In genomic region chr2:85001497-85001896, GRCm38 (mm10) we compare ENCODE assay signal across 14 mouse cellular contexts. TPM values are rescaled to one million over a fixed set of nuclear protein-coding genes. Genes with fewer than 3 reads are reported as not detected.
DNase-seq lines count a peak whose midpoint lies in the region; ATAC-seq and TF ChIP-seq lines count a peak whose summit lies in the region.
"Had no signal": no experiment of that assay in that cellular context is flagged by ENCODE, and none has a peak within 500 bp of the region (broad histone marks: within the 10 kb centered on the region; RNA-seq: fewer than 3 reads in every experiment).

No protein-coding gene starts in this region.

- no peaks in the 10 kb centered on the region for H3K36me3 ChIP-seq in heart, adult 2 months (ENCODE audit: control insufficient read depth, insufficient read depth, low read length)
- no peaks in the 10 kb centered on the region for H3K36me3 ChIP-seq in kidney, embryonic 16.5 days (ENCODE audit: insufficient read depth, low read length)
- no peaks in the 10 kb centered on the region for H3K36me3 ChIP-seq in liver, embryonic 12.5 days
- H3K36me3 ChIP-seq: hindbrain, embryonic 13.5 days; limb, embryonic 13.5 days had no signal

- H3K27me3 ChIP-seq in heart, adult 2 months (ENCODE audit: control insufficient read depth, insufficient read depth, low read length), result no peaks in the 10 kb centered on the region
- H3K27me3 ChIP-seq in kidney, embryonic 16.5 days (ENCODE audit: insufficient read depth, low read length), result no peaks in the 10 kb centered on the region
- H3K27me3 ChIP-seq in liver, embryonic 12.5 days (replicated peaks), result peaks cover 9% of the 10 kb centered on the region; the same call in 1 of the 2 replicates
- H3K27me3 ChIP-seq: hindbrain, embryonic 13.5 days; limb, embryonic 13.5 days had no signal

- no peak for TF ChIP-seq POLR2A in heart, adult 2 months (IDR thresholded peaks at IDR 0.05; ENCODE audit: insufficient read depth, low read depth, low read length)

- intact Hi-C loops in heart, adult 2 months (cut with DNase I), result no loop called here

- peak in 1 of 2 experiments; percentile 27 for DNase-seq in heart, adult 2 months
- no peak for DNase-seq in heart, postnatal 4 days
- peak; percentile 74 for DNase-seq in NIH3T3 (ENCODE audit: low read depth)
- DNase-seq in lung, postnatal 14 days, result peak; percentile 24
- no peak for DNase-seq in urinary bladder, adult 18-20 months (ENCODE audit: low spot score in 2 of 2)
- DNase-seq: gastrocnemius, postnatal 14 days; layer of hippocampus, adult 9-11 months; thymus, postnatal 25 days had no signal

- no peaks in the 10 kb centered on the region for H3K9me3 ChIP-seq in kidney, embryonic 16.5 days (ENCODE audit: low read length)
- H3K9me3 ChIP-seq in liver, embryonic 12.5 days (replicated peaks), result no peaks in the 10 kb centered on the region
- H3K9me3 ChIP-seq: hindbrain, embryonic 13.5 days; limb, embryonic 13.5 days had no signal

- peaks cover 19% of the 10 kb centered on the region for H3K4me1 ChIP-seq in heart, adult 2 months (ENCODE audit: control insufficient read depth, insufficient read depth, low read length)
- no peaks in the 10 kb centered on the region for H3K4me1 ChIP-seq in kidney, embryonic 16.5 days (ENCODE audit: insufficient read depth, low read length)
- peaks cover 35% of the 10 kb centered on the region for H3K4me1 ChIP-seq in liver, embryonic 12.5 days
- H3K4me1 ChIP-seq: hindbrain, embryonic 13.5 days; limb, embryonic 13.5 days had no signal

- ATAC-seq in kidney, embryonic 16.5 days (ENCODE audit: low FRiP score, low TSS enrichment), result peak; percentile 30; the same call in 1 of the 2 replicates
- ATAC-seq in liver, embryonic 12.5 days, result no peak
- ATAC-seq in CD4-positive, CD25-positive, alpha-beta regulatory T cell, adult 4 months, result no peak

- 49% methylated on average over 13 of the region's 13 CpGs for WGBS in heart, adult 2 months
- 78% methylated on average over 13 of the region's 13 CpGs for WGBS in kidney, embryonic 16.5 days
- 73% methylated on average over 13 of the region's 13 CpGs for WGBS in liver, embryonic 12.5 days (ENCODE audit: insufficient replicate concordance)

- peak overlapping the region; percentile 54 for H3K27ac ChIP-seq in heart, adult 2 months
- H3K27ac ChIP-seq in kidney, embryonic 16.5 days (ENCODE audit: low read length), result peak overlapping the region; percentile 51; the same call in 1 of the 2 replicates
- no peak overlapping the region for H3K27ac ChIP-seq in liver, embryonic 12.5 days
- H3K27ac ChIP-seq: hindbrain, embryonic 13.5 days; limb, embryonic 13.5 days had no signal

- TF ChIP-seq EP300 in heart, adult 2 months (IDR thresholded peaks at IDR 0.05; ENCODE audit: insufficient read depth, low read depth, low read length), result no peak

- no peak overlapping the region for H3K9ac ChIP-seq in heart, adult 2 months (ENCODE audit: low read depth, low read length)
- no peak overlapping the region for H3K9ac ChIP-seq in kidney, embryonic 16.5 days (replicated peaks; ENCODE audit: low read length)
- no peak overlapping the region for H3K9ac ChIP-seq in liver, embryonic 12.5 days
- H3K9ac ChIP-seq: hindbrain, embryonic 13.5 days; limb, embryonic 13.5 days had no signal

- H3K4me3 ChIP-seq in heart, adult 2 months, result no peak overlapping the region
- no peak overlapping the region for H3K4me3 ChIP-seq in kidney, embryonic 16.5 days (ENCODE audit: low read length)
- H3K4me3 ChIP-seq in liver, embryonic 12.5 days, result no peak overlapping the region
- H3K4me3 ChIP-seq: hindbrain, embryonic 13.5 days; limb, embryonic 13.5 days had no signal

- TF ChIP-seq CTCF in heart, adult 2 months (IDR thresholded peaks at IDR 0.05), result no peak

- H3K4me2 ChIP-seq in kidney, embryonic 16.5 days (replicated peaks; ENCODE audit: low read depth, low read length), result no peak overlapping the region
- H3K4me2 ChIP-seq in liver, embryonic 12.5 days, result no peak overlapping the region
- H3K4me2 ChIP-seq: hindbrain, embryonic 13.5 days; limb, embryonic 13.5 days had no signal

- no peaks in the 10 kb centered on the region for H3K79me2 ChIP-seq in heart, adult 2 months (replicated peaks; ENCODE audit: control insufficient read depth, insufficient read depth, low read length)

RNA-seq across cellular contexts. Expression of gene Prg3, which starts 13.5 kb away (rescaled TPM):
- total RNA-seq in heart, adult 2 months (2021), result not detected
- polyA plus RNA-seq in heart, adult 2 months (2012; rRNA removed), result not detected in 2 replicates
- total RNA-seq in heart, postnatal 4 days (2021), result not detected
- polyA plus RNA-seq in kidney, embryonic 16.5 days (2015; fragmentation: Nextera tagmentation; extraction: Ambion mirVana), result not detected in 2 replicates
- 3.1 and 7.1 TPM in 2 replicates for polyA plus RNA-seq in liver, embryonic 12.5 days (2016; fragmentation: Nextera tagmentation; extraction: Ambion mirVana)
- not detected for polyA plus RNA-seq in CD4-positive, CD25-positive, alpha-beta regulatory T cell, adult 4 months (2017; shearing (Covaris generic))
- total RNA-seq: gastrocnemius, postnatal 14 days had no signal
- polyA plus RNA-seq: forebrain, embryonic 11.5 days; hindbrain, embryonic 13.5 days; limb, embryonic 13.5 days had no signal

RNA-seq across cellular contexts. Expression of gene Prg2, which starts 21.2 kb away (rescaled TPM):
- not detected for total RNA-seq in heart, adult 2 months (2021)
- 0.14 and 0.44 TPM in 2 replicates for polyA plus RNA-seq in heart, adult 2 months (2012; rRNA removed)
- not detected for total RNA-seq in heart, postnatal 4 days (2021)
- 0.36 TPM in 1 of 2 replicates, not detected in the other for polyA plus RNA-seq in kidney, embryonic 16.5 days (2015; fragmentation: Nextera tagmentation; extraction: Ambion mirVana)
- polyA plus RNA-seq in liver, embryonic 12.5 days (2016; fragmentation: Nextera tagmentation; extraction: Ambion mirVana), result 27.7 and 79.1 TPM in 2 replicates
- not detected for polyA plus RNA-seq in CD4-positive, CD25-positive, alpha-beta regulatory T cell, adult 4 months (2017; shearing (Covaris generic))
- polyA plus RNA-seq: forebrain, embryonic 11.5 days had no signal

RNA-seq across cellular contexts. Expression of gene Ssrp1, which starts 35.5 kb away (rescaled TPM):
- 10 to 100 TPM; 38.8 to 39.0 TPM for total RNA-seq in heart, adult 2 months (2021)
- polyA plus RNA-seq in heart, adult 2 months (2012; rRNA removed), result 39.6 and 59.5 TPM in 2 replicates
- 100 to 1,000 TPM; 106 to 108 TPM for total RNA-seq in heart, postnatal 4 days (2021)
- 316 and 329 TPM in 2 replicates for polyA plus RNA-seq in kidney, embryonic 16.5 days (2015; fragmentation: Nextera tagmentation; extraction: Ambion mirVana)
- polyA plus RNA-seq in liver, embryonic 12.5 days (2016; fragmentation: Nextera tagmentation; extraction: Ambion mirVana), result 228 and 230 TPM in 2 replicates
- polyA plus RNA-seq in CD4-positive, CD25-positive, alpha-beta regulatory T cell, adult 4 months (2017; shearing (Covaris generic)), result 100 to 1,000 TPM; 147 to 202 TPM

RNA-seq across cellular contexts. Expression of gene P2rx3, which starts 35.8 kb away (rescaled TPM):
- under 1 TPM; 0.25 to 0.81 TPM for total RNA-seq in heart, adult 2 months (2021)
- polyA plus RNA-seq in heart, adult 2 months (2012; rRNA removed), result 0.39 and 0.79 TPM in 2 replicates
- under 1 TPM; 0.14 to 0.24 TPM for total RNA-seq in heart, postnatal 4 days (2021)
- polyA plus RNA-seq in kidney, embryonic 16.5 days (2015; fragmentation: Nextera tagmentation; extraction: Ambion mirVana), result 0.56 and 1.3 TPM in 2 replicates
- polyA plus RNA-seq in liver, embryonic 12.5 days (2016; fragmentation: Nextera tagmentation; extraction: Ambion mirVana), result 0.30 and 0.61 TPM in 2 replicates
- under 1 TPM in 1 of 2 experiments, not detected in 1; 0.46 TPM for polyA plus RNA-seq in CD4-positive, CD25-positive, alpha-beta regulatory T cell, adult 4 months (2017; shearing (Covaris generic))

RNA-seq across cellular contexts. Expression of gene Tnks1bp1, which starts 46.3 kb away (rescaled TPM):
- 10 to 100 TPM; 56.9 to 59.1 TPM for total RNA-seq in heart, adult 2 months (2021)
- polyA plus RNA-seq in heart, adult 2 months (2012; rRNA removed), result 40.7 and 54.1 TPM in 2 replicates
- total RNA-seq in heart, postnatal 4 days (2021), result 10 to 100 TPM; 87.1 to 88.2 TPM
- 34.2 and 40.6 TPM in 2 replicates for polyA plus RNA-seq in kidney, embryonic 16.5 days (2015; fragmentation: Nextera tagmentation; extraction: Ambion mirVana)
- 7.9 and 8.7 TPM in 2 replicates for polyA plus RNA-seq in liver, embryonic 12.5 days (2016; fragmentation: Nextera tagmentation; extraction: Ambion mirVana)
- polyA plus RNA-seq in CD4-positive, CD25-positive, alpha-beta regulatory T cell, adult 4 months (2017; shearing (Covaris generic)), result 1 to 10 TPM; 3.8 to 5.6 TPM

Comparison
In these comparisons a context has a peak if more than half of its experiments do, and no peak if none do; other contexts are left out.
1. DNase-seq: peak in NIH3T3 (single experiment) and lung, postnatal 14 days (single experiment); none in heart, postnatal 4 days (single experiment) and urinary bladder, adult 18-20 months (0 of 2).
2. RNA of gene Prg2, which starts 21.2 kb away (polyA plus RNA-seq): 27.7 to 79.1 TPM in liver, embryonic 12.5 days; 0.14 to 0.44 TPM in heart, adult 2 months, 0.36 TPM in kidney, embryonic 16.5 days and not detected in CD4-positive, CD25-positive, alpha-beta regulatory T cell, adult 4 months; every median in the first group is over 10 times any median in the second.